Mouse (Mus musculus) neural tube, embryonic 13.5 days (tissue): ENCODE data around the gene Kcnmb4. TPM values are rescaled to one million over a fixed set of nuclear protein-coding genes. Genes with fewer than 3 reads are reported as not detected.

ENCODE experiments used
- ATAC-seq: fragments of 200-750 bp; cut with Nextera tagmentation; 2 replicates; pipeline ENCODE4 v1.8.0; 2017; ENCODE audit warnings: low read depth, mild to moderate bottlenecking, moderate TSS enrichment, moderate library complexity
- H3K27ac ChIP-seq: fragments of 300-500 bp; sonication (generic); replicated peaks from 2 replicates; pipeline ENCODE4 v1.5.1; 2015; ENCODE audit warnings: moderate library complexity, mild to moderate bottlenecking, inconsistent platforms
- H3K27me3 ChIP-seq: fragments of 300-500 bp; sonication (generic); 2 replicates; pipeline ENCODE4 v1.6.1; 2015; ENCODE audit warnings: mild to moderate bottlenecking, inconsistent platforms
- H3K36me3 ChIP-seq: fragments of 300-500 bp; sonication (generic); 2 replicates; pipeline ENCODE4 v1.6.1; 2015; ENCODE audit warnings: mild to moderate bottlenecking, inconsistent platforms
- H3K4me1 ChIP-seq: fragments of 300-500 bp; sonication (generic); replicated peaks from 2 replicates; pipeline ENCODE4 v1.6.1; 2015; ENCODE audit warnings: inconsistent platforms
- H3K4me2 ChIP-seq: fragments of 300-500 bp; sonication (generic); 2 replicates; pipeline ENCODE4 v1.6.1; 2015; ENCODE audit warnings: inconsistent platforms, mild to moderate bottlenecking, moderate library complexity
- H3K4me3 ChIP-seq: fragments of 300-500 bp; sonication (generic); 2 replicates; pipeline ENCODE4 v1.5.1; 2015; ENCODE audit warnings: mild to moderate bottlenecking, inconsistent platforms
- H3K9ac ChIP-seq: fragments of 300-500 bp; sonication (generic); 2 replicates; pipeline ENCODE4 v1.6.1; 2015; ENCODE audit warnings: moderate library complexity, mild to moderate bottlenecking, inconsistent platforms
- H3K9me3 ChIP-seq: fragments of 300-500 bp; sonication (generic); 2 replicates; pipeline ENCODE4 v1.6.1; 2016; ENCODE audit warnings: inconsistent platforms
- WGBS: fragments of 180-500 bp; shearing (Covaris S2); methylation state at CpG from one replicate; pipeline ENCODE4 v1.1.7; 2015; 5-methylcytosine and 5-hydroxymethylcytosine counted together
- polyA plus RNA-seq: library from polyadenylated mRNA; unstranded; fragments of >200 nt; fragmentation: Nextera tagmentation; extraction: Ambion mirVana; gene quantifications from 2 replicates; pipeline ENCODE4 v1.2.1, GENCODE M21; 2015

Gene Kcnmb4
- polyA plus RNA-seq, 1 experiment from 2014 or later: 38.5 TPM

DNA sequence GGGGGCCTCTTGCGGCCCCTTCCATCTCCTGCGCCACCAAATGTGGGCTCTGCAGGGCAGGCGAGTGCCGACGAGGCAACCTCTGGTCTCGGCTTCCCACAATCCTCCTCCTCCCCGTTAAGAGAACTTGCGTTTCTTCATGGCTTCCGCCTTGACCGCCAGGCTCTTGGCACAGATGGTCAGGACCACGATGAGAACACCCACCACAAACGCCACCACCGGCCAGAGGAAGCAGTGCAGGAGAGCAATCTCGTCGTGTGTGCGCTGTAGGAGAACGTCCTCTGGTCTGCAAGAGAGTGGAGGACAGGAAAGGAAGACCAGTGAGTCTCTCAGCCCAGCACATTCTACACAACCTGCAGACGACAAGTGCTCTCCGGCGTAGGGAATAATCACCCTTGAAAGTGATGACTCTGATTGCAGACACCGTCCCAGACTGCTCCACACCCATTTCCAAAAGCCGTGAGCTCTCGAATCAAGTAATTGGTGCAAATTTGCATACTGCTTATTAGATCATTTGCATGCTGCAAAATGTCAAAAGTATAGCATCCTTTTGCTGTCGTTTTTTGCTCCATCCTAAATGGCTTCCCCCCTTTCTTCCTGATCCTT lies 55.5 kb downstream of the Kcnmb4 start:
- no peak overlapping the region for H3K4me2 ChIP-seq
- 0 out of 2 replicates have a peak, but pooled peaks cover 7% of the 10 kb centered on the region for H3K9me3 ChIP-seq
- no peak overlapping the region for H3K4me3 ChIP-seq
- H3K36me3 ChIP-seq: peaks cover 7% of the 10 kb centered on the region; the same call in 1 of the 2 replicates
- no peak overlapping the region for H3K9ac ChIP-seq
- H3K27me3 ChIP-seq: no peaks in the 10 kb centered on the region
- no peak for ATAC-seq
- no peak overlapping the region for H3K27ac ChIP-seq
- H3K4me1 ChIP-seq: peaks cover 19% of the 10 kb centered on the region
- 77% methylated on average over 24 of the region's 24 CpGs for WGBS

DNA sequence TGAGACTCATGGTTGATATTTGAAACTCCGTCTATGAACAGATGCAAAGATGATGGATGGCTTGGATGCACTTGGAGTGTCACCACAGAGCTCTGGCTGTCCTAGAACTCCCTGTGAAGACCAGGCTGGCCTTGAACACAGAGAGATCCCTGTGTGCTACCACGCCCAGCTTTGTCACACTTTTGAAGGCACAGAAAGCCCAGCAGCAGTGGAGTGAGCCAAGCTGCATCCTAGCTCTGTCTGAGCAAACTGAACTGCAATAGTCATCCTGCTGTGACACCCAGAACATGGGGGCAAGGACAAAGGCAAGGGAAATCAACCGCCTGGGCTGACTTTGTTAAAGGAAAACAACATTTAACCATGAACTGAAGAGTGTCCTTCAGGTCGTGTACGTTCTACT lies 57.0 kb downstream of the Kcnmb4 start:
- Histone ChIP-seq H3K9ac (no peak overlapping the region), H3K4me1 (peaks cover 19% of the 10 kb centered on the region), H3K27me3 (no peaks in the 10 kb centered on the region), H3K27ac (peak overlapping the region; percentile 68), H3K4me3 (no peak overlapping the region), H3K9me3 (0 out of 2 replicates have a peak, but pooled peaks cover 7% of the 10 kb centered on the region), H3K4me2 (no peak overlapping the region), H3K36me3 (peaks cover 7% of the 10 kb centered on the region; the same call in 1 of the 2 replicates)
- ATAC-seq: no peak
- WGBS: 52% methylated on average over 4 of the region's 5 CpGs

DNA sequence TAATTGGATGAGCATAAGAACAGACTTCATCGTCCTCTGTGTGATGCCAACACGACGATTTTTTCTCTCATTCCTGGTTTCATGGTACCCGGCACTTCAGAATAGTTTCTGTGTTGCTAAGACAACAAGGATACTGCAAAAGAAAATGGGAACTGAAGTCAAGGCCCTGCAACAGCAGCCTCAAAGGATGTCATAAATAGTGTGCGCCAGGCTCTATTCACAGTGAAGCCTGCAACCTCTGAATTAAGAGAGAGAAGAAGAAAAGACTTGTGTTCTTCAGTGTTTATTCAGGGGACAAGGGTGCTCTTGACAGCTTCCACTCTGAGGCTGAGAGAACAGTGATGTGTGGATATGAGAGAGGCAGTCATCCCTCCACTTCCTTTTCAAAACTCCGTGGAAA lies 57.5 kb downstream of the Kcnmb4 start:
- Histone ChIP-seq H3K27me3 (no peaks in the 10 kb centered on the region), H3K36me3 (peaks cover 7% of the 10 kb centered on the region; the same call in 1 of the 2 replicates), H3K4me1 (peaks cover 19% of the 10 kb centered on the region), H3K9me3 (0 out of 2 replicates have a peak, but pooled peaks cover 7% of the 10 kb centered on the region), H3K4me3 (no peak overlapping the region), H3K27ac (peak overlapping the region; percentile 68), H3K9ac (no peak overlapping the region), H3K4me2 (no peak overlapping the region)
- 16% methylated on average over 6 of the region's 6 CpGs for WGBS
- peak; percentile 81 for ATAC-seq

DNA sequence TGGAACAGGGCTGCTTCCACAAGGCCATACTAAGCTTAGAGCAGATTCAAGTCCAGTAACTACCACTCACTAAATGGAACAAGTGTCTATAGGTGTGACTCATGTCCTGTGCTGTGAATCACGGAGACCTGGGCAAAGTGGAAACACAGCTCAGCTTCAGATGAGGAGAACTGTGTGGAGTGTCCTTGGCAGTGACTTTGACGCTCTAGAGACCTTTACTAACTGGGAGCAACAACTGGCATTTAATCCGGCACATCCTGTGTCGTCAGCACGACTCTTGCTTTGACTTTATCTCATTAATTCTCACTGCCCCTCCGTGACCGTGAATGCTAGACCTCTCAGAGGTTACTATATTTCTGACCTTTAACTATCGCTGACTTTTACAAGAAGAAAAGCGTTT lies 62.9 kb downstream of the Kcnmb4 start:
- no peaks in the 10 kb centered on the region for H3K36me3 ChIP-seq
- H3K4me2 ChIP-seq: no peak overlapping the region
- no peak overlapping the region for H3K4me3 ChIP-seq
- ATAC-seq: no peak
- H3K9ac ChIP-seq: no peak overlapping the region
- H3K27me3 ChIP-seq: peaks cover 3% of the 10 kb centered on the region; the same call in 1 of the 2 replicates
- WGBS: 74% methylated on average over 9 of the region's 9 CpGs
- H3K27ac ChIP-seq: no peak overlapping the region
- peaks cover 9% of the 10 kb centered on the region for H3K4me1 ChIP-seq
- 0 out of 2 replicates have a peak, but pooled peaks cover 7% of the 10 kb centered on the region for H3K9me3 ChIP-seq

DNA sequence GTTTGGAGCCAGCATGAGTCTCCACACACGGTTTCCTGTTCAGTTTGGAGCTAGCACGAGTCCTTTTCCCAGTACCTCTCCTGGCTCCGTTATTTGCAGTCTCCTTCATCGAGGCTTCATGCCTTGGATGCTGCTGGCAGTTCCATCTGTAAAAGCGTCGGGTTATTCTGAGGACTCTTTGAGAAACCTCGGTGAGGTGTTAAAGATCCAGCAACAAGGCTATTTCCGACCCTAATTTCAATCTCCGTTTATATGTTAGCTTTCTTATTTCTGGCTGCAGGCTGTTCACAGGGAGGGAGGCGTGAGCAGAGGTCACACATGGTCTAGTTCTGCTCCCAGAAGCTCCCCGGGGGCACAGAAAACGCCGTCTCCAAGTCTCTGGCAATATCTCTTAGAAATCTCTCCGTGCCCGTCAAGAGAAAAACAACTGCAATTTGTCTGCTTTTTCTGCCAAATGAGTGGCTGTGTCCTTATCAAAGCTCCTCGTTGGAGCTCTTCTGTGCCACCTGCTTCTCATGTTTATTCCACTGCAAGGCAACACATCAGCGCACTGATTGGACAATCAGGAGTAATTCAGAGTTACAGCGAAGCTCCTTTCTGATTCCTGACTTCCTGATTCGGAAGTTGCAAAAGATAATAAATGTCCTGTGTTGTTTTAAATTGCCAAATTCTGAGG lies 65.9 kb downstream of the Kcnmb4 start:
- H3K36me3 ChIP-seq: no peaks in the 10 kb centered on the region
- WGBS: 50% methylated on average over 19 of the region's 19 CpGs
- peaks cover 3% of the 10 kb centered on the region; the same call in 1 of the 2 replicates for H3K27me3 ChIP-seq
- H3K9me3 ChIP-seq: no peaks in the 10 kb centered on the region
- H3K27ac ChIP-seq: no peak overlapping the region
- no peak overlapping the region for H3K4me3 ChIP-seq
- peak overlapping the region; percentile 2; the same call in 1 of the 2 replicates for H3K4me2 ChIP-seq
- peaks cover 8% of the 10 kb centered on the region for H3K4me1 ChIP-seq
- no peak overlapping the region for H3K9ac ChIP-seq
- no peak for ATAC-seq

DNA sequence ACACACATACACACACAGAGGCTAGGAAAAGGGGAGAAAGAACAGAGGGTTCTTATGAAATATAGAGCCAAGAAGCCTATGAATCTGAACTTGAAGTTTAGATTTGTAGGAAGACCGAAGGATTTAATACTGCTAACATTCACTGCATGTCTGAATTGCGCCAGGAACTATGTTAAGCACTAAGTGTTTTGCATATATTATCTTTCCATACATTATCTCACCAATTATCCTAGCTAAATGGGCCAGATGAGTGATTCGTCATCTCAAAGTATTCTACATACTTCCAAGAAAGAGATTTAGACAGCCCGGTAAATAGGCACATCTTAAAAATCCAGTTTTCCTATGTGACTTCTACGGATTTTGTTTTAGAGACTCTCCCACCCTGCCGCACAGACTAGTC lies 68.7 kb downstream of the Kcnmb4 start:
- WGBS: 92% methylated on average over 6 of the region's 6 CpGs
- Histone ChIP-seq H3K9ac (no peak overlapping the region), H3K36me3 (no peaks in the 10 kb centered on the region), H3K27me3 (peaks cover 5% of the 10 kb centered on the region; the same call in 1 of the 2 replicates), H3K4me3 (no peak overlapping the region), H3K9me3 (no peaks in the 10 kb centered on the region), H3K4me2 (no peak overlapping the region), H3K27ac (no peak overlapping the region), H3K4me1 (peaks cover 8% of the 10 kb centered on the region)
- no peak for ATAC-seq

DNA sequence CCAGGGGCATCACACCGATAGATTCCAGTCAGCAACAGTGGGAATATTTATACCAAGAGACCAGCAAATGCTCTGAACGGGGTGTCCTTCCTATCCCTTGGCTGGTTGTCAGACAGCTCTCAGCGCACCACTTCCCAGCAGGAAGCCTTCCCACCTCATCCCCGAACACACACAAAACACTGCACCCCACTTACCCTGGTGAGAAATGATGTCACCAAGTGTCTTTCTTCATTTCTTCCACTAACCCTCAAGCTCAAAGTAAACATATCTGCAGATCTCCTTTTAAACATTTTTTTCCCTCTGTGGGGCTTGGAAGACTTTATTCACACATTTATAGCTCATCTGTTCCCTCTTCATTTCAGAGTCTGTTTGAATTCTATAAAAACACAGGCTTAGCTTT lies 70.0 kb downstream of the Kcnmb4 start:
- H3K36me3 ChIP-seq: no peaks in the 10 kb centered on the region
- no peak overlapping the region for H3K4me3 ChIP-seq
- H3K27ac ChIP-seq: no peak overlapping the region
- no peaks in the 10 kb centered on the region for H3K9me3 ChIP-seq
- 74% methylated on average over 4 of the region's 4 CpGs for WGBS
- peaks cover 8% of the 10 kb centered on the region for H3K4me1 ChIP-seq
- H3K4me2 ChIP-seq: no peak overlapping the region
- H3K27me3 ChIP-seq: 0 out of 2 replicates have a peak, but pooled peaks cover 5% of the 10 kb centered on the region
- no peak for ATAC-seq
- H3K9ac ChIP-seq: no peak overlapping the region

DNA sequence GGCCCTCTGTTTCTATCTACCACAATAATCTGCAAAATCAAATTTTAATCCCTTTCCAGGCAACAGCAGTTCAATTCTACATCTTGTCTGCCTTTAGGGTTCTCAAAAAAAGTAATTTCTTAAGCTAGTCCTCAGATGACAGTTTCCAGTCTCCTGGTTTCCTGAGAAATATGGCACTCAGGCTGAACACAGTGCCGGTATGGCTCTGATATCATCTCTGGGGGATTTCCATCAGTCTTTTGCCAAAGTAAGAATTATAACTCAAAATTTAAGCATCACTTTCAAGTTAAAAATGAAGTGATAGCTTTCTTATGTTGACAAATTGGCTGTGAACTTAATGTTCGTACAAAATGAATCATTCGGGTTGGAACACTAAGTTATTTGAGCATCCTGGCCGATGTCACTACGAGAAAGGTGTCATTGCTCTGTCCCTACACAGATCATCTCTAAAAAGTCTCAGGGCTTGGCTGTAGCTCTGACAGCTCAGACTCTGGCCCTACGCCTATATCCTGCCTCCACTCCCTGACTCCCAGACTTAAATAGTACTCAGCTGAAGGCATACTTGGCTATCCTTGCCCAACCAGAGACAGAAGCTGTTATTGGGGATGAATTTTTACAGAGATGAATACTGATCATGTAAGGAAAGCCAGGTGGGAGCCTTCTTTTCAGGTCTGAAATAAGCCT lies 70.8 kb downstream of the Kcnmb4 start:
- Histone ChIP-seq H3K27me3 (0 out of 2 replicates have a peak, but pooled peaks cover 5% of the 10 kb centered on the region), H3K4me2 (no peak overlapping the region), H3K9ac (no peak overlapping the region), H3K4me1 (peaks cover 7% of the 10 kb centered on the region), H3K36me3 (no peaks in the 10 kb centered on the region), H3K27ac (no peak overlapping the region), H3K4me3 (no peak overlapping the region), H3K9me3 (no peaks in the 10 kb centered on the region)
- ATAC-seq: no peak
- WGBS: 89% methylated on average over 6 of the region's 6 CpGs

DNA sequence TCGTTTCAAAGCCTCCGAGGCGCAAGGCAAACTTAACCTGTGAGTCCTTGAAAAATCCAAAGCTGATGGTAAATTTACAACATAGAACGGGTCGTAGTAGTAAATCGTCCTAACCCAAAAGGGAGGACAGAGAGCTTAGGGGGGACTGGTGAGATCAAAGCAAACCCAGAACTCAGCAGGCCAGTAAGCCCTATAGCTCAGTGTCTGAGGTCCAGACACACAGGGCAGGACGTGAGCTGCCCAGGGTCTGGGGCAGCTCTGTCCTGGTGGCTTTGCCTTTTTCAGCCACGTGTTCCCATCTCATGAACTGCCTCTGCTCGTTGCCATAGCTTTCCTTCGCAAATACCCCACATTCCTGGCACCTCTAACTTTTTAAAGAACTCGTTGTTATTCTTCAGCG lies 75.7 kb downstream of the Kcnmb4 start:
- Histone ChIP-seq H3K4me2 (peak overlapping the region; percentile 48), H3K9me3 (no peaks in the 10 kb centered on the region), H3K9ac (no peak overlapping the region), H3K4me3 (no peak overlapping the region), H3K27ac (no peak overlapping the region), H3K36me3 (no peaks in the 10 kb centered on the region), H3K27me3 (0 out of 2 replicates have a peak, but pooled peaks cover 5% of the 10 kb centered on the region), H3K4me1 (peaks cover 18% of the 10 kb centered on the region)
- ATAC-seq: no peak
- WGBS: 40% methylated on average over 12 of the region's 12 CpGs

DNA sequence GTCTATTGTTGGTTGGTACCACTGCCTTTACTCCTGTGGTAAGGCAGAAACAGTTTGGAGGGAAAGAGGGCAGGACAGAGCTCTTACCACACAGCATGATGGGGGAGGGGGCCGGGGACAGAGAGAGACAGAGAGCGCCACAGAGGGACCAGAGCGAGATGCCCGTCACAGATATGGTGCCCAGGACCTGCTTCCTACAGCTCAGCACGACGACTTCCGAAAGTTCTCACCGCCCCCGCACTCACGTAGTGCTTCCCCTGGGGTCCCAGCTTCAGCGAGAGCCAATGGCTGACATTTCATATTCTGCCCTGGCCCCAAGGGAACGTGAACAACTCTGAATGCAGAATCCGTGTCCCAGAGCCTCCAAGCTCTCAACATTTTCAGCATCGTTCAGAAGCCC lies 76.1 kb downstream of the Kcnmb4 start:
- no peaks in the 10 kb centered on the region for H3K36me3 ChIP-seq
- no peak overlapping the region for H3K9ac ChIP-seq
- WGBS: 31% methylated on average over 14 of the region's 14 CpGs
- H3K4me2 ChIP-seq: peak overlapping the region; percentile 48
- H3K27ac ChIP-seq: no peak overlapping the region
- no peak for ATAC-seq
- H3K4me3 ChIP-seq: peak overlapping the region; percentile 12; the same call in 1 of the 2 replicates
- no peaks in the 10 kb centered on the region for H3K9me3 ChIP-seq
- peaks cover 18% of the 10 kb centered on the region for H3K4me1 ChIP-seq
- 0 out of 2 replicates have a peak, but pooled peaks cover 5% of the 10 kb centered on the region for H3K27me3 ChIP-seq

DNA sequence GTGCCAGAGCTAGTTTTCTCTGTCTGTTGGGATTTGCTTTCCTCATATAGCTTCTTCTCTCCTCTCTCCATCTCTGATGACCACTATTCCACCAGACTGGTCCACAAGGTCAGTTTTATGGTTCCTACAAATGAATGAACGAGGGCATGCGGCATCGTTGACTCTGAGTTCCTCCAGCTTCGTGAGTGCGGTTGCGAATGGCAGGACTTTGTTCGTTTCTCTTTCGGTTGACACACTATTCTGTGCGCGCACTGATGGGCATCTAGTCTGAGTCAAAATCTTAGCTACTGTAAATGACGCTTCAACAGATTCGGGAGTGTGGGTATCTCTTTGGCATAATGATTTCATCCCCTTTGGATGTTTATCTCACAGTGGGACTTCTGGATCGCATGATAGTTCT lies 76.7 kb downstream of the Kcnmb4 start:
- Histone ChIP-seq H3K27ac (no peak overlapping the region), H3K9ac (no peak overlapping the region), H3K4me2 (no peak overlapping the region), H3K4me3 (no peak overlapping the region), H3K9me3 (no peaks in the 10 kb centered on the region), H3K27me3 (0 out of 2 replicates have a peak, but pooled peaks cover 5% of the 10 kb centered on the region), H3K36me3 (no peaks in the 10 kb centered on the region), H3K4me1 (peaks cover 18% of the 10 kb centered on the region)
- 84% methylated on average over 13 of the region's 13 CpGs for WGBS
- ATAC-seq: no peak

DNA sequence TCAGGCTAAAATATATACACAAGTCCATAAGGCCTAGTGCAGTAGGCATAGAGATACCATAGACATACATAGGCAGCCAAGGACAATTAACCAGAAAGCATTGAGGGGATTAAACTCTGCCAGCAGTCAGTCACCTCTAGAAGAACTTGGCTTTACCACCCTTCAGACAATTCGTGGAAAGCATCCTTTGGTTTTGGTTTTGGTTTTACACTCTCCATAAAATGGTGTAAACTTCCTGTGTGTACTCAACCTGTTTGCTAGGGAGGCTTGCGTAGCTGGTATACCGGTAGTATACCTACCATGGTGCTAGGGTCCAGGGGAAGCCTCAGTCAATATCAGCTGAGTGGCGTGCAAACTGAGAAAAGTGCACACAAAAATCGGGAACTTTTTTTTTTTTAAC lies 77.4 kb downstream of the Kcnmb4 start:
- Histone ChIP-seq H3K4me1 (peaks cover 18% of the 10 kb centered on the region), H3K27ac (no peak overlapping the region), H3K9me3 (no peaks in the 10 kb centered on the region), H3K9ac (no peak overlapping the region), H3K36me3 (no peaks in the 10 kb centered on the region), H3K27me3 (0 out of 2 replicates have a peak, but pooled peaks cover 5% of the 10 kb centered on the region), H3K4me3 (no peak overlapping the region), H3K4me2 (no peak overlapping the region)
- WGBS: 86% methylated on average over 5 of the region's 5 CpGs
- no peak for ATAC-seq
